Mouse (Mus musculus): Measurements from ENCODE around the gene Prkcg. TPM values are rescaled to one million over a fixed set of nuclear protein-coding genes. Genes with fewer than 3 reads are reported as not detected.

Gene Prkcg
- polyA plus RNA-seq, 1 experiment from 2014 or later: 3.8 TPM

GRCm38 (mm10) chr7:3336412-3336811 is 47.4 kb downstream of the Prkcg start:
- ATAC-seq: no peak
- H3K4me2 ChIP-seq (ENCODE audit: low read length): no peak overlapping the region
- no peak overlapping the region for H3K9ac ChIP-seq (ENCODE audit: low read depth, low read length)
- no peak overlapping the region for H3K27ac ChIP-seq (ENCODE audit: low read length)
- H3K9me3 ChIP-seq (replicated peaks; ENCODE audit: control insufficient read depth, low read length, poor library complexity, severe bottlenecking): no peaks in the 10 kb centered on the region
- 58% methylated on average over 17 of the region's 17 CpGs for WGBS
- no peak overlapping the region for H3K4me3 ChIP-seq (ENCODE audit: low read depth, low read length)
- H3K27me3 ChIP-seq (ENCODE audit: control insufficient read depth, insufficient read depth, low read depth, low read length): no peaks in the 10 kb centered on the region
- peaks cover 12% of the 10 kb centered on the region for H3K4me1 ChIP-seq (ENCODE audit: control insufficient read depth, insufficient read depth, low read length)
- peaks cover 7% of the 10 kb centered on the region for H3K36me3 ChIP-seq (ENCODE audit: control insufficient read depth, insufficient read depth, low read length)

DNA sequence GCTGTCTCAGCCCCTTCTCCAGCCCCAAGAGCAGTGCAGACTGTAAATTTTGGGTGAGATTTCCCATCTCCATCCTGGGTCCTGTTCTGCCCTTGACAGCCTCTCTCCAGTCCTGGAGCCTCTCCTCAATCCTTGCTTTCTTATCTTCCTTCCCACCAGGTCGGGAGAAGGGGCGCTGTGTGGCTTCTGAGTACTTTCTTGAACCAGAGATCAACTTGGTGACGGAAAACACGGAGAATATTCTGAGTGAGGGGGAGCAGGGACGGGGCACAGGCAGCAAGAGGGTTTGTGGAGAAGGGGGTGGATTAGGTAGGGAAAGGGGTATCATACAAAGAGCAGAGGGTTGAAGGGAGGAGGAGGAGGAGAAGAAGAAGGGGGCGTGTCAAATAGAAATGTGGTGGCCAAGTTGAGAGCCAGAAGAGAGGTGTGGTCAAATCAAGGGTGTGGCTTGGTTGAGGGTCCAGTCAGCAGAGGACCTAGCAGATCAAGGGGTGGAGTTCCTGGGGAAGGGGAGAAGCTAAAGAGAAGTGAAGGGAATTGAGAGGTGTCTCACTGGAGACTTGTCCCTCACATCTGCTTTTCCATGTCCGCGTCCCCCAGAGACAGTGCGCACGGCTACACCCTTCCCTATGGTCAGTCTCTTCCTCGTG is 49.4 kb downstream of the Prkcg start:
- ATAC-seq: no peak
- Histone ChIP-seq H3K36me3 (ENCODE audit: control insufficient read depth, insufficient read depth, low read length) (peaks cover 9% of the 10 kb centered on the region), H3K4me2 (ENCODE audit: low read length) (no peak overlapping the region), H3K9ac (ENCODE audit: low read depth, low read length) (no peak overlapping the region), H3K4me1 (ENCODE audit: control insufficient read depth, insufficient read depth, low read length) (peaks cover 9% of the 10 kb centered on the region), H3K27ac (ENCODE audit: low read length) (no peak overlapping the region), H3K9me3 (replicated peaks; ENCODE audit: control insufficient read depth, low read length, poor library complexity, severe bottlenecking) (no peaks in the 10 kb centered on the region), H3K4me3 (ENCODE audit: low read depth, low read length) (no peak overlapping the region), H3K27me3 (ENCODE audit: control insufficient read depth, insufficient read depth, low read depth, low read length) (no peaks in the 10 kb centered on the region)
- WGBS: 88% methylated on average over 11 of the region's 11 CpGs

DNA sequence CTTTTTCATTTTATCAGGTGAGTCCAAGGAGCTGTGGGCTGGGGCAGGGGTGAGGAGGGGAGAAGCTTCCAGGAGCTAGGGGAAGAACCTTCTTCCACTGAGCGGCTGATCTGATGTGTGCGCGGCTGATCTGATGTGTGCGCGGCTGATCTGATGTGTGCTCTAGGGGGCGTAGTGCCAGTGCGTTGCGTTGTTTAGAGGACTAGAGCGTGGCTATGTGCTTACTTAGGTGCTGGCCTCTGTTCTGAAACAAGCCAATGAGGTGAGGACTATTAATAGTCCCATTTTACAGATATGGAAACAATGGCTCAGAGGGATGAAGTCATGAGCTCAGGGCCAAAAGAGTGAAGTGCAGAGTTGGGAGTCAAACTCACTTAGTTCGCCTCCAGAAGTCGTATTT is 50.0 kb downstream of the Prkcg start:
- ATAC-seq: no peak
- Histone ChIP-seq H3K4me2 (ENCODE audit: low read length) (no peak overlapping the region), H3K27ac (ENCODE audit: low read length) (no peak overlapping the region), H3K9ac (ENCODE audit: low read depth, low read length) (no peak overlapping the region), H3K9me3 (replicated peaks; ENCODE audit: control insufficient read depth, low read length, poor library complexity, severe bottlenecking) (no peaks in the 10 kb centered on the region), H3K4me3 (ENCODE audit: low read depth, low read length) (no peak overlapping the region), H3K4me1 (ENCODE audit: control insufficient read depth, insufficient read depth, low read length) (peaks cover 4% of the 10 kb centered on the region), H3K27me3 (ENCODE audit: control insufficient read depth, insufficient read depth, low read depth, low read length) (no peaks in the 10 kb centered on the region), H3K36me3 (ENCODE audit: control insufficient read depth, insufficient read depth, low read length) (peaks cover 9% of the 10 kb centered on the region)
- 94% methylated on average over 11 of the region's 11 CpGs for WGBS

DNA sequence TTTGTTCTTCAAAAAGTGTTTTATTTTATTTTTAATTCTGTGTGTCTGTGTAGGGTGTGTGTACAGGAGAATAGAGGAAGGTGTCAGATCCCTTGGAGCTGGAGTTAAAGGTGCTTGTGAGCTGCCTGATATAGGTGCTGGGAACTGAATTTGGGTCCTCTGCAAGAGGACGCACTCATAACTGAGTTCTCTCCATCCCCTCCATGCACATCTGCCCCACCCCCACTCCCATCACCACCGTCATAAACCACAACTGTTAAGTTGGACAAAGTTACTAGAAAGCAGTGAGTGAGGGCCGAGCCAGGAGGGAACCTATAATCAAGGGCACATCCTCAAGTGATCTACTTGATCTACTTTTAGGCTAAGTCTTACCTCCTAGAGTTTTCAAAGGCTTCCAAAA is 54.9 kb downstream of the Prkcg start:
- H3K27ac ChIP-seq (ENCODE audit: low read length): no peak overlapping the region
- no peak overlapping the region for H3K4me3 ChIP-seq (ENCODE audit: low read depth, low read length)
- WGBS: 95% methylated on average over 3 of the region's 3 CpGs
- no peak for ATAC-seq
- H3K27me3 ChIP-seq (ENCODE audit: control insufficient read depth, insufficient read depth, low read depth, low read length): no peaks in the 10 kb centered on the region
- no peaks in the 10 kb centered on the region for H3K9me3 ChIP-seq (replicated peaks; ENCODE audit: control insufficient read depth, low read length, poor library complexity, severe bottlenecking)
- H3K36me3 ChIP-seq (ENCODE audit: control insufficient read depth, insufficient read depth, low read length): peaks cover 19% of the 10 kb centered on the region
- no peaks in the 10 kb centered on the region for H3K4me1 ChIP-seq (ENCODE audit: control insufficient read depth, insufficient read depth, low read length)
- H3K9ac ChIP-seq (ENCODE audit: low read depth, low read length): no peak overlapping the region
- H3K4me2 ChIP-seq (ENCODE audit: low read length): no peak overlapping the region

DNA sequence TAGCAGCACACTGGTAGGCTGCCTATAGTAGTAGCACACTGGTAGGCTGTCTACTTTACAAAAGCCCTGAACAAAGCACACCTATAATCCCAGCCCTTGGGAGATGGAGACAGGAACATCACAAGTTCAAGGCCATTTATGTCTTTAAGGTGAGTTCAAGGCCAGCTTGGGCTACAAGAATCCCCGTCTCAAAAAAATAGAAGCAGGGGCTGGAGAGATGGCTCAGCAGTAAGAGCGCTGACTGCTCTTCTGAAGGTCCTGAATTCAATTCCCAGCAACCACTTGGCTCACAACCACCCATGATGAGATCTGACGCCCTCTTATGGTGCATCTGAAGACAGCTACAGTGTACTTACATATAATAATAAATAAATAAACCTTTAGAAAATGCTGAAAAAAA is 56.3 kb downstream of the Prkcg start:
- no peaks in the 10 kb centered on the region for H3K4me1 ChIP-seq (ENCODE audit: control insufficient read depth, insufficient read depth, low read length)
- H3K9me3 ChIP-seq (replicated peaks; ENCODE audit: control insufficient read depth, low read length, poor library complexity, severe bottlenecking): no peaks in the 10 kb centered on the region
- no peak overlapping the region for H3K4me2 ChIP-seq (ENCODE audit: low read length)
- H3K27me3 ChIP-seq (ENCODE audit: control insufficient read depth, insufficient read depth, low read depth, low read length): no peaks in the 10 kb centered on the region
- 93% methylated on average over 3 of the region's 3 CpGs for WGBS
- no peak overlapping the region for H3K9ac ChIP-seq (ENCODE audit: low read depth, low read length)
- peaks cover 19% of the 10 kb centered on the region for H3K36me3 ChIP-seq (ENCODE audit: control insufficient read depth, insufficient read depth, low read length)
- no peak overlapping the region for H3K27ac ChIP-seq (ENCODE audit: low read length)
- no peak for ATAC-seq
- H3K4me3 ChIP-seq (ENCODE audit: low read depth, low read length): no peak overlapping the region

DNA sequence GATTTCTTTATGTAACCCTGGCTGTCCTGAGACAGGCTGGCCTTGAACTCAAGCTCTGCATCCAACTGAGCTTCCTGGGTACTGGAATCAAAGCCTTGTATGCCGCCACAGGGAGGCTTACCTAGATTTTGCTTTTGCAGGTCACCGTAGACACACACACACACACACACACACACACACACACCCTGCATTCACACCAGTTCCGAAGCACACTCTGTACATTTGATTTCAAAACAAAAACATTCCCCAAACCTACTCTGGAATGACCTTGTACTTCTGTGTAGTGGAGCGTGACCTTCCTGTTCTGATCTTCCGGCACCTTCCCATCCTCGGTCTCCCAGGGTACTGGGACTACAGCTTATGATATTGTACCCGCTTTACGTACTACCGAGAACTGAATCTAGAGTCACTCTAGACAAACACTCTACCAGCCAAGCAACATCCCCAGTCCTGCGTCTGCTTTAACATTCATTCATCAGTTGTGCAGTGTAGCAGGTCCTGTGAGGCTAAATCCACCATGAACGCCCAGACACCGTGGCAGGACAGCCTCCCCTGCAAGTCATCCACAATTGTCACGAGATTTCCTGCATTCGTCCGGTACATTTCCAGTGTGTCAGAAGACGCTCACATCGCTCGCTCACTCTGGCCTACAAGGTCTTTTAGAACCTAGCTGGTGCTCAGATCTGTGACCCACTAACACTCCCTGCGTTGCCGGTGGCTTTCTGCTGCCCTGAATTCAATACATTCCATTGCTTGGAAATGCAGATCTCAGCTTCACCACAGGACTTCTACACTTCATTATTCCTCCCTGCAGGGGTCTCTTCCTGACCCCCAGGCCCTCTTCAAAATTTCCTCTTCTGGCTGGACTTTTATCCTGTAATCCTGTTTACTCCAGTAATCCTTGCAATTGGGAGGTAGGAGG is 58.6 kb downstream of the Prkcg start:
- Histone ChIP-seq H3K4me3 (ENCODE audit: low read depth, low read length) (no peak overlapping the region), H3K27me3 (ENCODE audit: control insufficient read depth, insufficient read depth, low read depth, low read length) (no peaks in the 10 kb centered on the region), H3K36me3 (ENCODE audit: control insufficient read depth, insufficient read depth, low read length) (peaks cover 15% of the 10 kb centered on the region), H3K4me1 (ENCODE audit: control insufficient read depth, insufficient read depth, low read length) (no peaks in the 10 kb centered on the region), H3K9me3 (replicated peaks; ENCODE audit: control insufficient read depth, low read length, poor library complexity, severe bottlenecking) (no peaks in the 10 kb centered on the region), H3K27ac (ENCODE audit: low read length) (no peak overlapping the region; the same call in 1 of the 2 replicates), H3K4me2 (ENCODE audit: low read length) (no peak overlapping the region), H3K9ac (ENCODE audit: low read depth, low read length) (no peak overlapping the region)
- 23% methylated on average over 20 of the region's 20 CpGs for WGBS
- no peak for ATAC-seq

DNA sequence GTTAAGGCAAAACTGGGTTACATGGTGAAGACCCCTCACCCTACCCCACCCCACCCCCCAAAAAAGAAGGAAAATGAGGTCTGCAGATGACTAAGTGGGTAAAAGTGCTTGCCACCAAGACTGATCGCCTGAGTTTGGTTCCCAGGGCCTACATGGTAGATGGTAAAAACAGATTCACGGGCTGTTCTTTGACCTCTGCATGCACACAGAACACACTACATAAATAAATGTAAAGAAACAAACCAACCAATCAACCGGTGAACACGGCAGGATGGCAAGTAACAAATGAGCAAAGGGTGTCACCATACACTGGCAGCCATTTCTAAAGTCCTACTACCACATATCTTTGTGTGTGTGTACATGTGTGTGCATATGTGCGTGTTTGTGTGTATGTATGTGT is 59.3 kb downstream of the Prkcg start:
- Histone ChIP-seq H3K9ac (ENCODE audit: low read depth, low read length) (no peak overlapping the region), H3K36me3 (ENCODE audit: control insufficient read depth, insufficient read depth, low read length) (peaks cover 15% of the 10 kb centered on the region), H3K4me3 (ENCODE audit: low read depth, low read length) (no peak overlapping the region), H3K27ac (ENCODE audit: low read length) (no peak overlapping the region), H3K4me1 (ENCODE audit: control insufficient read depth, insufficient read depth, low read length) (no peaks in the 10 kb centered on the region), H3K27me3 (ENCODE audit: control insufficient read depth, insufficient read depth, low read depth, low read length) (no peaks in the 10 kb centered on the region), H3K9me3 (replicated peaks; ENCODE audit: control insufficient read depth, low read length, poor library complexity, severe bottlenecking) (no peaks in the 10 kb centered on the region), H3K4me2 (ENCODE audit: low read length) (no peak overlapping the region)
- ATAC-seq: no peak
- WGBS: 52% methylated on average over 5 of the region's 5 CpGs

GRCm38 (mm10) chr7:3349775-3350174 is 60.8 kb downstream of the Prkcg start:
- H3K4me2 ChIP-seq (ENCODE audit: low read length): no peak overlapping the region
- H3K27me3 ChIP-seq (ENCODE audit: control insufficient read depth, insufficient read depth, low read depth, low read length): no peaks in the 10 kb centered on the region
- no peak overlapping the region for H3K27ac ChIP-seq (ENCODE audit: low read length)
- no peaks in the 10 kb centered on the region for H3K9me3 ChIP-seq (replicated peaks; ENCODE audit: control insufficient read depth, low read length, poor library complexity, severe bottlenecking)
- H3K9ac ChIP-seq (ENCODE audit: low read depth, low read length): no peak overlapping the region
- 94% methylated on average over 9 of the region's 9 CpGs for WGBS
- ATAC-seq: no peak
- peaks cover 15% of the 10 kb centered on the region for H3K36me3 ChIP-seq (ENCODE audit: control insufficient read depth, insufficient read depth, low read length)
- H3K4me3 ChIP-seq (ENCODE audit: low read depth, low read length): no peak overlapping the region
- H3K4me1 ChIP-seq (ENCODE audit: control insufficient read depth, insufficient read depth, low read length): no peaks in the 10 kb centered on the region

DNA sequence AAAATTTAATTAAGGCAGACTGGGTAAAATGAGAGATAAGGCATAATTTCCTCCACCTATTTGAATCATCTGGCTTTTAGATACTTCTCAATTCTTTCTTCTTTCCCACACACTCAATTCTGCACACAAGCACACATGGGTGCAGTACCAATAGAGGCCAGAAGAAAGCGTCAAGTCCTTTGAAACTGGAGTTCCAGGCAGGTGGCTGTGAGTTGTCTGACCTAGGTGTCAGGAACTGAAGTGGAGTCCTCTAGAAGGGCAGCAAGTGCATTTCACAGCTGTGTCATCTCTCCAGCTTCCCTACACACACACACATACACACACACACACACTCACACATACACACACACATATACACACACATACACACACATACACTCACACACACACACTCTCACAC is 62.6 kb downstream of the Prkcg start:
- no peaks in the 10 kb centered on the region for H3K9me3 ChIP-seq (replicated peaks; ENCODE audit: control insufficient read depth, low read length, poor library complexity, severe bottlenecking)
- ATAC-seq: no peak
- 91% methylated on average over 1 of the region's 1 CpGs for WGBS
- H3K36me3 ChIP-seq (ENCODE audit: control insufficient read depth, insufficient read depth, low read length): peaks cover 10% of the 10 kb centered on the region
- no peaks in the 10 kb centered on the region for H3K4me1 ChIP-seq (ENCODE audit: control insufficient read depth, insufficient read depth, low read length)
- no peak overlapping the region for H3K4me2 ChIP-seq (ENCODE audit: low read length)
- no peak overlapping the region for H3K27ac ChIP-seq (ENCODE audit: low read length)
- no peaks in the 10 kb centered on the region for H3K27me3 ChIP-seq (ENCODE audit: control insufficient read depth, insufficient read depth, low read depth, low read length)
- no peak overlapping the region for H3K4me3 ChIP-seq (ENCODE audit: low read depth, low read length)
- no peak overlapping the region for H3K9ac ChIP-seq (ENCODE audit: low read depth, low read length)
